Mouse (Mus musculus) liver, embryonic 16.5 days (tissue): Measurements from ENCODE around the gene Ppp1r12b. TPM values are rescaled to one million over a fixed set of nuclear protein-coding genes. Genes with fewer than 3 reads are reported as not detected.
A peak's percentile ranks its signal among the peaks of the same experiment; 100 is the strongest.

ENCODE experiments used
- ATAC-seq: fragments of 200-750 bp; cut with Nextera tagmentation; 2 replicates; pipeline ENCODE4 v1.8.0; 2017; ENCODE audit warnings: low read depth, mild to moderate bottlenecking, moderate number of reproducible peaks, moderate library complexity
- H3K27ac ChIP-seq: fragments of 300-500 bp; sonication (generic); 2 replicates; pipeline ENCODE4 v1.5.1; 2014; ENCODE audit warnings: mild to moderate bottlenecking, low read length
- H3K27me3 ChIP-seq: fragments of 300-500 bp; sonication (generic); 2 replicates; pipeline ENCODE4 v1.6.1; 2014; ENCODE audit warnings: low read depth, low read length, mixed read lengths; ENCODE audit not compliant: control insufficient read depth, insufficient read depth
- H3K36me3 ChIP-seq: fragments of 300-500 bp; sonication (generic); 2 replicates; pipeline ENCODE4 v1.6.1; 2014; ENCODE audit warnings: mild to moderate bottlenecking; ENCODE audit not compliant: control insufficient read depth, insufficient read depth
- H3K4me1 ChIP-seq: fragments of 300-500 bp; sonication (generic); 2 replicates; pipeline ENCODE4 v1.6.1; 2014; ENCODE audit warnings: low read depth, low read length, mixed read lengths; ENCODE audit not compliant: control insufficient read depth
- H3K4me2 ChIP-seq: fragments of 300-500 bp; sonication (generic); 2 replicates; pipeline ENCODE4 v1.6.1; 2014; ENCODE audit warnings: low read depth, low read length, mixed read lengths
- H3K4me3 ChIP-seq: fragments of 300-500 bp; sonication (generic); 2 replicates; pipeline ENCODE4 v1.5.1; 2014; ENCODE audit warnings: low read depth, mild to moderate bottlenecking, low read length
- H3K9ac ChIP-seq: fragments of 300-500 bp; sonication (generic); 2 replicates; pipeline ENCODE4 v1.6.1; 2014; ENCODE audit warnings: low read depth, low read length
- H3K9me3 ChIP-seq: fragments of 300-500 bp; sonication (generic); replicated peaks from 2 replicates; pipeline ENCODE4 v1.6.1; 2016; ENCODE audit warnings: low read length; ENCODE audit not compliant: control insufficient read depth
- WGBS: fragments of 180-500 bp; shearing (Covaris S2); extraction: QIAGEN DNeasy Blood & Tissue Kit; methylation state at CpG from one replicate; pipeline ENCODE4 v1.1.7; 2014; ENCODE audit not compliant: insufficient replicate concordance; 5-methylcytosine and 5-hydroxymethylcytosine counted together
- polyA plus RNA-seq: library from polyadenylated mRNA; unstranded; fragments of >200 nt; fragmentation: Nextera tagmentation; extraction: Ambion mirVana; gene quantifications from 2 replicates; pipeline ENCODE4 v1.2.1, GENCODE M21; 2015

The Ppp1r12b gene
- polyA plus RNA-seq, 1 experiment from 2014 or later = 2.4 TPM

- no peak overlapping the region for H3K4me2 ChIP-seq
- peaks cover 16% of the 10 kb centered on the region for H3K27me3 ChIP-seq
- H3K9me3 ChIP-seq = no peaks in the 10 kb centered on the region
- WGBS = 20% methylated on average over 8 of the region's 8 CpGs
- no peak for ATAC-seq
- H3K36me3 ChIP-seq = no peaks in the 10 kb centered on the region
- no peak overlapping the region for H3K27ac ChIP-seq
- no peak overlapping the region for H3K9ac ChIP-seq
- H3K4me3 ChIP-seq = no peak overlapping the region
- H3K4me1 ChIP-seq = peaks cover 5% of the 10 kb centered on the region
Observed at GRCm38 (mm10) chr1:134992046-134992645, 36.4 kb upstream of the Ppp1r12b start.

GRCm38 (mm10) chr1:134989372-134989771 lies 33.6 kb upstream of the Ppp1r12b start:
- Histone ChIP-seq H3K9ac (no peak overlapping the region), H3K27ac (no peak overlapping the region), H3K36me3 (no peaks in the 10 kb centered on the region), H3K4me2 (no peak overlapping the region), H3K9me3 (no peaks in the 10 kb centered on the region), H3K4me3 (no peak overlapping the region), H3K4me1 (peaks cover 5% of the 10 kb centered on the region), H3K27me3 (peaks cover 17% of the 10 kb centered on the region)
- ATAC-seq = no peak
- WGBS = 7% methylated on average over 7 of the region's 7 CpGs

GRCm38 (mm10) chr1:134987962-134988341 lies 32.2 kb upstream of the Ppp1r12b start:
- H3K4me3 ChIP-seq = peak overlapping the region; percentile 40
- peaks cover 5% of the 10 kb centered on the region for H3K4me1 ChIP-seq
- H3K9me3 ChIP-seq = no peaks in the 10 kb centered on the region
- WGBS = 8% methylated on average over 14 of the region's 14 CpGs
- no peak for ATAC-seq
- H3K9ac ChIP-seq = no peak overlapping the region; the same call in 1 of the 2 replicates
- no peak overlapping the region for H3K27ac ChIP-seq
- peak overlapping the region; percentile 57 for H3K4me2 ChIP-seq
- H3K36me3 ChIP-seq = no peaks in the 10 kb centered on the region
- peaks cover 17% of the 10 kb centered on the region for H3K27me3 ChIP-seq

- Histone ChIP-seq H3K4me1 (peaks cover 5% of the 10 kb centered on the region), H3K9ac (no peak overlapping the region; the same call in 1 of the 2 replicates), H3K36me3 (no peaks in the 10 kb centered on the region), H3K4me3 (peak overlapping the region; percentile 40), H3K4me2 (peak overlapping the region; percentile 57), H3K27me3 (peaks cover 17% of the 10 kb centered on the region), H3K9me3 (no peaks in the 10 kb centered on the region), H3K27ac (no peak overlapping the region)
- 23% methylated on average over 48 of the region's 48 CpGs for WGBS
- 0 out of 2 replicates have a peak, but pooled peaks have one; percentile 39 for ATAC-seq
Observed at GRCm38 (mm10) chr1:134987173-134987961, 31.6 kb upstream of the Ppp1r12b start.

- Histone ChIP-seq H3K9ac (no peak overlapping the region), H3K4me1 (no peaks in the 10 kb centered on the region), H3K27me3 (no peaks in the 10 kb centered on the region), H3K4me2 (no peak overlapping the region), H3K36me3 (peaks cover 29% of the 10 kb centered on the region), H3K4me3 (no peak overlapping the region), H3K9me3 (no peaks in the 10 kb centered on the region), H3K27ac (no peak overlapping the region)
- no peak for ATAC-seq
- WGBS = 74% methylated on average over 1 of the region's 1 CpGs
Observed at GRCm38 (mm10) chr1:134972920-134973319, 17.2 kb upstream of the Ppp1r12b start.

GRCm38 (mm10) chr1:134965430-134965829 lies 9.7 kb upstream of the Ppp1r12b start:
- 82% methylated on average over 2 of the region's 2 CpGs for WGBS
- peaks cover 19% of the 10 kb centered on the region for H3K36me3 ChIP-seq

GRCm38 (mm10) chr1:134962821-134963220 lies 7.1 kb upstream of the Ppp1r12b start:
- 2% methylated on average over 11 of the region's 11 CpGs for whole genome bisulfite sequencing
- H3K36me3 ChIP-seq = peaks cover 3% of the 10 kb centered on the region; the same call in 1 of the 2 replicates
- peak overlapping the region; percentile 71 for H3K4me3 ChIP-seq
- peaks cover 15% of the 10 kb centered on the region for H3K4me1 ChIP-seq
- no peaks in the 10 kb centered on the region for H3K9me3 ChIP-seq
- peak overlapping the region; percentile 77 for H3K9ac ChIP-seq
- peak; percentile 64 for ATAC-seq
- peak overlapping the region; percentile 67 for H3K27ac ChIP-seq
- peak overlapping the region; percentile 77 for H3K4me2 ChIP-seq
- H3K27me3 ChIP-seq = no peaks in the 10 kb centered on the region

More at GRCm38 (mm10) chr1:134965430-134965829, 9.7 kb upstream of the Ppp1r12b start:
- no peaks in the 10 kb centered on the region for H3K27me3 ChIP-seq
- H3K4me3 ChIP-seq = no peak overlapping the region
- H3K9me3 ChIP-seq = no peaks in the 10 kb centered on the region
- ATAC-seq = no peak
- H3K4me2 ChIP-seq = no peak overlapping the region
- H3K27ac ChIP-seq = no peak overlapping the region
- peaks cover 15% of the 10 kb centered on the region for H3K4me1 ChIP-seq
- H3K9ac ChIP-seq = no peak overlapping the region

- Histone ChIP-seq H3K9me3 (no peaks in the 10 kb centered on the region), H3K36me3 (no peaks in the 10 kb centered on the region), H3K27ac (peak within 1 kb of the TSS; percentile 67), H3K4me3 (peak within 1 kb of the TSS; percentile 71), H3K4me2 (peak within 1 kb of the TSS; percentile 77), H3K27me3 (no peaks in the 10 kb centered on the region), H3K4me1 (peaks cover 15% of the 10 kb centered on the region), H3K9ac (peak within 1 kb of the TSS; percentile 77)
- WGBS = 2% methylated on average over 50 of the region's 50 CpGs
- peak; percentile 100 for ATAC-seq
Observed at GRCm38 (mm10) chr1:134962053-134962803, 6.5 kb upstream of the Ppp1r12b start, which contains the start of gene Ube2t. TSS of gene Ube2t (plus strand) at chr1:134962565.
